Mouse (Mus musculus): ENCODE results near the gene Rps21. TPM values are rescaled to one million over a fixed set of nuclear protein-coding genes. Genes with fewer than 3 reads are reported as not detected.

Gene Rps21
- 3,034 and 4,273 TPM in 2 replicates for polyA plus RNA-seq (2012; rRNA removed)

GRCm38 (mm10) chr2:180257001-180257521 is at the start of gene Rps21:
Gene Rps21 (plus strand): TSS chr2:180257377.
- Histone ChIP-seq H3K36me3 (ENCODE audit: control insufficient read depth, insufficient read depth, low read length) (peaks cover 18% of the 10 kb centered on the region; the same call in 1 of the 2 replicates), H3K27ac (ENCODE audit: control insufficient read depth, insufficient read depth, low read length) (0 out of 2 replicates have a peak within 1 kb of the TSS, but pooled peaks have one; percentile 4), H3K4me3 (ENCODE audit: control insufficient read depth, insufficient read depth, low read length) (peak within 1 kb of the TSS; percentile 93), H3K27me3 (ENCODE audit: control insufficient read depth, insufficient read depth, low read length) (no peaks in the 10 kb centered on the region), H3K4me1 (replicated peaks; ENCODE audit: control insufficient read depth, insufficient read depth, low read length) (peaks cover 11% of the 10 kb centered on the region)
- DNase-seq: peak; percentile 96
- TF ChIP-seq CTCF (IDR thresholded peaks at IDR 0.05; ENCODE audit: borderline replicate concordance, control insufficient read depth, extremely low read depth, insufficient read depth, low read length, poor library complexity): 0 out of 2 replicates have a peak, but pooled peaks have one; percentile 15
- TF ChIP-seq POLR2A (IDR thresholded peaks at IDR 0.05; ENCODE audit: control insufficient read depth, extremely low read depth, insufficient read depth, low read length, poor library complexity): no peak
- WGBS: under 1% methylated on average over 38 of the region's 38 CpGs

- no peaks in the 10 kb centered on the region for H3K27me3 ChIP-seq (ENCODE audit: control insufficient read depth, insufficient read depth, low read length)
- H3K27ac ChIP-seq (ENCODE audit: control insufficient read depth, insufficient read depth, low read length): no peak overlapping the region
- TF ChIP-seq POLR2A (IDR thresholded peaks at IDR 0.05; ENCODE audit: control insufficient read depth, extremely low read depth, insufficient read depth, low read length, poor library complexity) (no peak), CTCF (IDR thresholded peaks at IDR 0.05; ENCODE audit: borderline replicate concordance, control insufficient read depth, extremely low read depth, insufficient read depth, low read length, poor library complexity) (peak; percentile 54; the same call in 1 of the 2 replicates)
- H3K36me3 ChIP-seq (ENCODE audit: control insufficient read depth, insufficient read depth, low read length): no peaks in the 10 kb centered on the region
- 93% methylated on average over 7 of the region's 7 CpGs for WGBS
- H3K4me1 ChIP-seq (replicated peaks; ENCODE audit: control insufficient read depth, insufficient read depth, low read length): no peaks in the 10 kb centered on the region
- peak; percentile 23 for DNase-seq
- H3K4me3 ChIP-seq (ENCODE audit: control insufficient read depth, insufficient read depth, low read length): no peak overlapping the region
Measured at GRCm38 (mm10) chr2:180207840-180208239, 49.3 kb upstream of the Rps21 start.

GRCm38 (mm10) chr2:180208976-180209375 is 48.2 kb upstream of the Rps21 start:
- TF ChIP-seq POLR2A (IDR thresholded peaks at IDR 0.05; ENCODE audit: control insufficient read depth, extremely low read depth, insufficient read depth, low read length, poor library complexity) (no peak), CTCF (IDR thresholded peaks at IDR 0.05; ENCODE audit: borderline replicate concordance, control insufficient read depth, extremely low read depth, insufficient read depth, low read length, poor library complexity) (no peak)
- 55% methylated on average over 1 of the region's 1 CpGs for WGBS
- H3K36me3 ChIP-seq (ENCODE audit: control insufficient read depth, insufficient read depth, low read length): no peaks in the 10 kb centered on the region
- H3K27me3 ChIP-seq (ENCODE audit: control insufficient read depth, insufficient read depth, low read length): no peaks in the 10 kb centered on the region
- H3K27ac ChIP-seq (ENCODE audit: control insufficient read depth, insufficient read depth, low read length): no peak overlapping the region
- H3K4me3 ChIP-seq (ENCODE audit: control insufficient read depth, insufficient read depth, low read length): no peak overlapping the region
- DNase-seq: no peak
- no peaks in the 10 kb centered on the region for H3K4me1 ChIP-seq (replicated peaks; ENCODE audit: control insufficient read depth, insufficient read depth, low read length)

- H3K27me3 ChIP-seq (ENCODE audit: control insufficient read depth, insufficient read depth, low read length): no peaks in the 10 kb centered on the region
- no peaks in the 10 kb centered on the region for H3K4me1 ChIP-seq (replicated peaks; ENCODE audit: control insufficient read depth, insufficient read depth, low read length)
- no peak overlapping the region for H3K27ac ChIP-seq (ENCODE audit: control insufficient read depth, insufficient read depth, low read length)
- no peak for TF ChIP-seq POLR2A (IDR thresholded peaks at IDR 0.05; ENCODE audit: control insufficient read depth, extremely low read depth, insufficient read depth, low read length, poor library complexity)
- no peak for TF ChIP-seq CTCF (IDR thresholded peaks at IDR 0.05; ENCODE audit: borderline replicate concordance, control insufficient read depth, extremely low read depth, insufficient read depth, low read length, poor library complexity)
- H3K36me3 ChIP-seq (ENCODE audit: control insufficient read depth, insufficient read depth, low read length): no peaks in the 10 kb centered on the region
- no peak for DNase-seq
- H3K4me3 ChIP-seq (ENCODE audit: control insufficient read depth, insufficient read depth, low read length): no peak overlapping the region
- WGBS: 92% methylated on average over 3 of the region's 3 CpGs
Measured at GRCm38 (mm10) chr2:180212255-180212654, 44.9 kb upstream of the Rps21 start.

GRCm38 (mm10) chr2:180214352-180214978 is 42.7 kb upstream of the Rps21 start:
- Histone ChIP-seq H3K4me1 (replicated peaks; ENCODE audit: control insufficient read depth, insufficient read depth, low read length) (no peaks in the 10 kb centered on the region), H3K27me3 (ENCODE audit: control insufficient read depth, insufficient read depth, low read length) (no peaks in the 10 kb centered on the region), H3K27ac (ENCODE audit: control insufficient read depth, insufficient read depth, low read length) (no peak overlapping the region), H3K36me3 (ENCODE audit: control insufficient read depth, insufficient read depth, low read length) (no peaks in the 10 kb centered on the region), H3K4me3 (ENCODE audit: control insufficient read depth, insufficient read depth, low read length) (no peak overlapping the region)
- DNase-seq: no peak
- no peak for TF ChIP-seq POLR2A (IDR thresholded peaks at IDR 0.05; ENCODE audit: control insufficient read depth, extremely low read depth, insufficient read depth, low read length, poor library complexity)
- TF ChIP-seq CTCF (IDR thresholded peaks at IDR 0.05; ENCODE audit: borderline replicate concordance, control insufficient read depth, extremely low read depth, insufficient read depth, low read length, poor library complexity): no peak
- 95% methylated on average over 4 of the region's 4 CpGs for WGBS

- 87% methylated on average over 8 of the region's 8 CpGs for WGBS
- H3K27me3 ChIP-seq (ENCODE audit: control insufficient read depth, insufficient read depth, low read length): no peaks in the 10 kb centered on the region
- no peak for DNase-seq
- no peak overlapping the region for H3K27ac ChIP-seq (ENCODE audit: control insufficient read depth, insufficient read depth, low read length)
- H3K36me3 ChIP-seq (ENCODE audit: control insufficient read depth, insufficient read depth, low read length): no peaks in the 10 kb centered on the region
- no peak overlapping the region for H3K4me3 ChIP-seq (ENCODE audit: control insufficient read depth, insufficient read depth, low read length)
- H3K4me1 ChIP-seq (replicated peaks; ENCODE audit: control insufficient read depth, insufficient read depth, low read length): no peaks in the 10 kb centered on the region
- TF ChIP-seq POLR2A (IDR thresholded peaks at IDR 0.05; ENCODE audit: control insufficient read depth, extremely low read depth, insufficient read depth, low read length, poor library complexity): no peak
- no peak for TF ChIP-seq CTCF (IDR thresholded peaks at IDR 0.05; ENCODE audit: borderline replicate concordance, control insufficient read depth, extremely low read depth, insufficient read depth, low read length, poor library complexity)
Measured at GRCm38 (mm10) chr2:180215011-180215461, 42.1 kb upstream of the Rps21 start.
